Comparison of ENCODE assay signal across 8 mouse cellular contexts in genomic region chr4:147918459-147919121, GRCm38 (mm10). TPM values are rescaled to one million over a fixed set of nuclear protein-coding genes. Genes with fewer than 3 reads are reported as not detected.
DNase-seq lines count a peak whose midpoint lies in the region; ATAC-seq and TF ChIP-seq lines count a peak whose summit lies in the region.

No protein-coding gene starts in this region.

- no peak overlapping the region for H3K9ac ChIP-seq in forebrain, embryonic 14.5 days (ENCODE audit: low read length)
- no peak overlapping the region for H3K9ac ChIP-seq in intestine, embryonic 16.5 days (ENCODE audit: low read depth, low read length)
- no peak overlapping the region for H3K9ac ChIP-seq in stomach, postnatal 0 days (ENCODE audit: low read length)

- no peaks in the 10 kb centered on the region for H3K36me3 ChIP-seq in forebrain, embryonic 14.5 days (ENCODE audit: control insufficient read depth, insufficient read depth, low read length)
- peaks cover 28% of the 10 kb centered on the region for H3K36me3 ChIP-seq in forebrain, embryonic 10.5 days (replicated peaks)
- H3K36me3 ChIP-seq in intestine, embryonic 16.5 days (ENCODE audit: control insufficient read depth, insufficient read depth, low read length): no peaks in the 10 kb centered on the region
- no peaks in the 10 kb centered on the region; the same call in 1 of the 2 replicates for H3K36me3 ChIP-seq in stomach, postnatal 0 days (ENCODE audit: control insufficient read depth, insufficient read depth, low read length)

- H3K4me1 ChIP-seq in forebrain, embryonic 14.5 days (ENCODE audit: control insufficient read depth, insufficient read depth, low read length): no peaks in the 10 kb centered on the region
- H3K4me1 ChIP-seq in forebrain, embryonic 10.5 days: peaks cover 11% of the 10 kb centered on the region
- H3K4me1 ChIP-seq in intestine, embryonic 16.5 days (ENCODE audit: control insufficient read depth, insufficient read depth, low read length): no peaks in the 10 kb centered on the region
- no peaks in the 10 kb centered on the region for H3K4me1 ChIP-seq in stomach, postnatal 0 days (replicated peaks; ENCODE audit: control insufficient read depth, insufficient read depth)

- peak; percentile 55 for DNase-seq in forebrain, embryonic 14.5 days (ENCODE audit: low spot score)
- no peak for DNase-seq in forebrain, embryonic 10.5 days (ENCODE audit: extremely low spot score, low spot score)
- DNase-seq in right cerebral cortex, adult 2 months (ENCODE audit: low spot score in 2 of 2): peak; percentile 49 to 62
- DNase-seq in right cerebral cortex, postnatal 10 days (ENCODE audit: low spot score in 2 of 2): no peak
- peak; percentile 41 for DNase-seq in c-Kit-positive CD71-positive TER-119-positive erythroid progenitor cells, embryonic 14.5 days (ENCODE audit: low spot score)
- peak; percentile 19 to 40 for DNase-seq in lung, adult 18-20 months
- peak; percentile 56 for DNase-seq in stomach, postnatal 0 days (ENCODE audit: low spot score)

- no peak overlapping the region for H3K4me3 ChIP-seq in forebrain, embryonic 14.5 days (ENCODE audit: low read depth, low read length)
- no peak overlapping the region for H3K4me3 ChIP-seq in forebrain, embryonic 10.5 days
- no peak overlapping the region for H3K4me3 ChIP-seq in intestine, embryonic 16.5 days (ENCODE audit: low read length)
- H3K4me3 ChIP-seq in stomach, postnatal 0 days (ENCODE audit: low read depth, low read length): no peak overlapping the region

- peak; percentile 82 for TF ChIP-seq CTCF in stomach, postnatal 0 days (IDR thresholded peaks at IDR 0.05; ENCODE audit: low read depth)

- WGBS in forebrain, embryonic 14.5 days: 59% methylated on average over 7 of the region's 7 CpGs
- 58% methylated on average over 7 of the region's 7 CpGs for WGBS in forebrain, embryonic 10.5 days
- 58% methylated on average over 7 of the region's 7 CpGs for WGBS in intestine, embryonic 16.5 days
- WGBS in stomach, postnatal 0 days: 57% methylated on average over 7 of the region's 7 CpGs

- ATAC-seq in forebrain, embryonic 14.5 days: no peak
- peak; percentile 55; the same call in 1 of the 2 replicates for ATAC-seq in intestine, embryonic 16.5 days
- ATAC-seq in stomach, postnatal 0 days (ENCODE audit: low FRiP score, low TSS enrichment): 0 out of 2 replicates have a peak, but pooled peaks have one; percentile 46

- no peak for TF ChIP-seq EP300 in stomach, postnatal 0 days (optimal IDR thresholded peaks at IDR 0.05)

- no peak overlapping the region for H3K27ac ChIP-seq in forebrain, embryonic 14.5 days (ENCODE audit: low read depth, low read length)
- H3K27ac ChIP-seq in forebrain, embryonic 10.5 days: no peak overlapping the region
- H3K27ac ChIP-seq in intestine, embryonic 16.5 days (ENCODE audit: low read length): no peak overlapping the region
- H3K27ac ChIP-seq in stomach, postnatal 0 days (replicated peaks): no peak overlapping the region

- H3K9me3 ChIP-seq in forebrain, embryonic 14.5 days (replicated peaks; ENCODE audit: control insufficient read depth, low read length): no peaks in the 10 kb centered on the region
- no peaks in the 10 kb centered on the region for H3K9me3 ChIP-seq in forebrain, embryonic 10.5 days
- no peaks in the 10 kb centered on the region for H3K9me3 ChIP-seq in intestine, embryonic 16.5 days (ENCODE audit: control insufficient read depth, low read length)
- H3K9me3 ChIP-seq in stomach, postnatal 0 days (ENCODE audit: control insufficient read depth, low read length): no peaks in the 10 kb centered on the region

- no peak overlapping the region for H3K4me2 ChIP-seq in forebrain, embryonic 14.5 days (ENCODE audit: low read length)
- H3K4me2 ChIP-seq in intestine, embryonic 16.5 days (ENCODE audit: low read depth, low read length): no peak overlapping the region
- H3K4me2 ChIP-seq in stomach, postnatal 0 days (replicated peaks; ENCODE audit: low read depth): no peak overlapping the region

- no peaks in the 10 kb centered on the region for H3K27me3 ChIP-seq in forebrain, embryonic 14.5 days (replicated peaks; ENCODE audit: control insufficient read depth, insufficient read depth, low read length)
- no peaks in the 10 kb centered on the region for H3K27me3 ChIP-seq in forebrain, embryonic 10.5 days (ENCODE audit: poor library complexity, severe bottlenecking)
- no peaks in the 10 kb centered on the region for H3K27me3 ChIP-seq in intestine, embryonic 16.5 days (replicated peaks; ENCODE audit: control insufficient read depth, insufficient read depth, low read length)
- no peaks in the 10 kb centered on the region for H3K27me3 ChIP-seq in stomach, postnatal 0 days (ENCODE audit: control insufficient read depth, insufficient read depth, low read length)

RNA-seq across cellular contexts. Expression of gene Mfn2, which starts 14.1 kb away (rescaled TPM):
- 33.8 and 50.1 TPM in 2 replicates for polyA plus RNA-seq in forebrain, embryonic 14.5 days (2014; fragmentation: Nextera tagmentation; extraction: Ambion mirVana)
- polyA plus RNA-seq in forebrain, embryonic 10.5 days (2016; fragmentation: Nextera tagmentation; extraction: Ambion mirVana): 42.9 and 43.4 TPM in 2 replicates
- polyA plus RNA-seq in intestine, embryonic 16.5 days (2015; fragmentation: Nextera tagmentation; extraction: Ambion mirVana): 50.8 and 59.7 TPM in 2 replicates
- polyA plus RNA-seq in stomach, postnatal 0 days (2015; fragmentation: Nextera tagmentation; extraction: Ambion mirVana): 26.7 and 27.2 TPM in 2 replicates

RNA-seq across cellular contexts. Expression of gene Plod1, which starts 18.0 kb away (rescaled TPM):
- 15.0 and 18.8 TPM in 2 replicates for polyA plus RNA-seq in forebrain, embryonic 14.5 days (2014; fragmentation: Nextera tagmentation; extraction: Ambion mirVana)
- polyA plus RNA-seq in forebrain, embryonic 10.5 days (2016; fragmentation: Nextera tagmentation; extraction: Ambion mirVana): 20.9 and 23.0 TPM in 2 replicates
- polyA plus RNA-seq in intestine, embryonic 16.5 days (2015; fragmentation: Nextera tagmentation; extraction: Ambion mirVana): 39.0 and 42.7 TPM in 2 replicates
- 20.1 and 21.7 TPM in 2 replicates for polyA plus RNA-seq in stomach, postnatal 0 days (2015; fragmentation: Nextera tagmentation; extraction: Ambion mirVana)

RNA-seq across cellular contexts. Expression of gene 2510039O18Rik, which starts 22.1 kb away (rescaled TPM):
- 12.5 TPM in 2 replicates for polyA plus RNA-seq in forebrain, embryonic 14.5 days (2014; fragmentation: Nextera tagmentation; extraction: Ambion mirVana)
- polyA plus RNA-seq in forebrain, embryonic 10.5 days (2016; fragmentation: Nextera tagmentation; extraction: Ambion mirVana): 9.0 and 9.2 TPM in 2 replicates
- polyA plus RNA-seq in intestine, embryonic 16.5 days (2015; fragmentation: Nextera tagmentation; extraction: Ambion mirVana): 4.5 and 11.3 TPM in 2 replicates
- polyA plus RNA-seq in stomach, postnatal 0 days (2015; fragmentation: Nextera tagmentation; extraction: Ambion mirVana): 13.3 and 15.5 TPM in 2 replicates

RNA-seq across cellular contexts. Expression of gene Fv1, which starts 49.8 kb away (rescaled TPM):
- 9.5 and 10.2 TPM in 2 replicates for polyA plus RNA-seq in forebrain, embryonic 14.5 days (2014; fragmentation: Nextera tagmentation; extraction: Ambion mirVana)
- 15.4 and 16.4 TPM in 2 replicates for polyA plus RNA-seq in forebrain, embryonic 10.5 days (2016; fragmentation: Nextera tagmentation; extraction: Ambion mirVana)
- polyA plus RNA-seq in intestine, embryonic 16.5 days (2015; fragmentation: Nextera tagmentation; extraction: Ambion mirVana): 7.4 and 7.6 TPM in 2 replicates
- polyA plus RNA-seq in stomach, postnatal 0 days (2015; fragmentation: Nextera tagmentation; extraction: Ambion mirVana): 2.6 and 2.8 TPM in 2 replicates

RNA-seq across cellular contexts. Expression of gene Miip, which starts 50.0 kb away (rescaled TPM):
- polyA plus RNA-seq in forebrain, embryonic 14.5 days (2014; fragmentation: Nextera tagmentation; extraction: Ambion mirVana): 36.6 and 37.1 TPM in 2 replicates
- 70.1 and 73.4 TPM in 2 replicates for polyA plus RNA-seq in forebrain, embryonic 10.5 days (2016; fragmentation: Nextera tagmentation; extraction: Ambion mirVana)
- polyA plus RNA-seq in intestine, embryonic 16.5 days (2015; fragmentation: Nextera tagmentation; extraction: Ambion mirVana): 33.5 and 38.1 TPM in 2 replicates
- 14.5 and 16.6 TPM in 2 replicates for polyA plus RNA-seq in stomach, postnatal 0 days (2015; fragmentation: Nextera tagmentation; extraction: Ambion mirVana)

Comparison
In these comparisons a context has a peak if more than half of its experiments do, and no peak if none do; other contexts are left out.
1. DNase-seq: peak in forebrain, embryonic 14.5 days (single experiment), right cerebral cortex, adult 2 months (2 of 2), c-Kit-positive CD71-positive TER-119-positive erythroid progenitor cells, embryonic 14.5 days (single experiment), lung, adult 18-20 months (2 of 2) and stomach, postnatal 0 days (single experiment); none in forebrain, embryonic 10.5 days (single experiment) and right cerebral cortex, postnatal 10 days (0 of 2).